Mouse (Mus musculus) forebrain, embryonic 13.5 days (tissue): Measurements from ENCODE around the gene Slc35b4. TPM values are rescaled to one million over a fixed set of nuclear protein-coding genes. Genes with fewer than 3 reads are reported as not detected.

Experiments
- ATAC-seq: fragments of 200-750 bp; cut with Nextera tagmentation; 2 replicates; pipeline ENCODE4 v1.8.0; 2017
- H3K27ac ChIP-seq: fragments of 300-500 bp; sonication (generic); 2 replicates; pipeline ENCODE4 v1.5.1; 2015; ENCODE audit warnings: inconsistent platforms, mild to moderate bottlenecking, moderate library complexity
- H3K27me3 ChIP-seq: fragments of 300-500 bp; sonication (generic); 2 replicates; pipeline ENCODE4 v1.6.1; 2015; ENCODE audit warnings: mild to moderate bottlenecking, inconsistent platforms
- H3K36me3 ChIP-seq: fragments of 300-500 bp; sonication (generic); 2 replicates; pipeline ENCODE4 v1.6.1; 2015; ENCODE audit warnings: mild to moderate bottlenecking, inconsistent platforms; ENCODE audit not compliant: poor library complexity, severe bottlenecking
- H3K4me1 ChIP-seq: fragments of 300-500 bp; sonication (generic); 2 replicates; pipeline ENCODE4 v1.6.1; 2015; ENCODE audit warnings: inconsistent platforms
- H3K4me2 ChIP-seq: fragments of 300-500 bp; sonication (generic); 2 replicates; pipeline ENCODE4 v1.6.1; 2015; ENCODE audit warnings: inconsistent platforms, mild to moderate bottlenecking, moderate library complexity
- H3K4me3 ChIP-seq: fragments of 300-500 bp; sonication (generic); 2 replicates; pipeline ENCODE4 v1.5.1; 2015; ENCODE audit warnings: mild to moderate bottlenecking, inconsistent platforms
- H3K9ac ChIP-seq: fragments of 300-500 bp; sonication (generic); 2 replicates; pipeline ENCODE4 v1.6.1; 2015; ENCODE audit warnings: mild to moderate bottlenecking, inconsistent platforms
- H3K9me3 ChIP-seq: fragments of 300-500 bp; sonication (generic); replicated peaks from 2 replicates; pipeline ENCODE4 v1.6.1; 2016; ENCODE audit warnings: inconsistent platforms
- WGBS: fragments of 180-500 bp; shearing (Covaris S2); methylation state at CpG from one replicate; pipeline ENCODE4 v1.1.7; 2015; 5-methylcytosine and 5-hydroxymethylcytosine counted together
- polyA plus RNA-seq: library from polyadenylated mRNA; unstranded; fragments of >200 nt; fragmentation: Nextera tagmentation; extraction: Ambion mirVana; gene quantifications from 2 replicates; pipeline ENCODE4 v1.2.1, GENCODE M21; 2015

Gene Slc35b4
- polyA plus RNA-seq, 1 experiment from 2014 or later, result 37.9 TPM

GRCm38 (mm10) chr6:34187273-34187863 is 10.5 kb upstream of the Slc35b4 start:
- WGBS, result 14% methylated on average over 2 of the region's 2 CpGs
- Histone ChIP-seq H3K4me2 (no peak overlapping the region), H3K4me3 (no peak overlapping the region), H3K36me3 (no peaks in the 10 kb centered on the region), H3K9me3 (no peaks in the 10 kb centered on the region), H3K27ac (no peak overlapping the region), H3K4me1 (0 out of 2 replicates have a peak, but pooled peaks cover 2% of the 10 kb centered on the region), H3K9ac (no peak overlapping the region), H3K27me3 (no peaks in the 10 kb centered on the region)
- no peak for ATAC-seq

DNA sequence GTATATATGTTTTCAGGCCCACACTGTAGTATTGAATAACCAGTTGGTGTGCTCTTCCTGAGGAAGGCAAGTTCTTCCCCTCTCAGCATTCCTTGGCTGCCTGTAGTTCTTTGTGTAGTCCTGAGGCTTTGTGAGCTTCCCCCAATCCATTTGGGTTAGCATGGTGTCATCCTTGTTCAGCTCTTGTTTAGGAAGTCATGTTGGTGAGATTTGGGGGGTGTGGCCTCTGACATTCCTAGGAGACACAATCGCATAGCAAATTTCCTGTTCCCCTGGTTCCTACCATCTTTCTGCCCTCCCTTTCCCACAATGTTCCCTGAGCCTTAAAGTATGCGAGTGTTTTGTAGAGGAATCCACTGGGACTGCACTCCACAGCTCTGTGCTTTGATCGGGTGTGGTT is 6.4 kb upstream of the Slc35b4 start:
- Histone ChIP-seq H3K27ac (no peak overlapping the region), H3K27me3 (no peaks in the 10 kb centered on the region), H3K4me2 (no peak overlapping the region), H3K9me3 (no peaks in the 10 kb centered on the region), H3K36me3 (no peaks in the 10 kb centered on the region), H3K4me3 (no peak overlapping the region), H3K9ac (no peak overlapping the region), H3K4me1 (0 out of 2 replicates have a peak, but pooled peaks cover 2% of the 10 kb centered on the region)
- 93% methylated on average over 3 of the region's 3 CpGs for WGBS
- no peak for ATAC-seq

DNA sequence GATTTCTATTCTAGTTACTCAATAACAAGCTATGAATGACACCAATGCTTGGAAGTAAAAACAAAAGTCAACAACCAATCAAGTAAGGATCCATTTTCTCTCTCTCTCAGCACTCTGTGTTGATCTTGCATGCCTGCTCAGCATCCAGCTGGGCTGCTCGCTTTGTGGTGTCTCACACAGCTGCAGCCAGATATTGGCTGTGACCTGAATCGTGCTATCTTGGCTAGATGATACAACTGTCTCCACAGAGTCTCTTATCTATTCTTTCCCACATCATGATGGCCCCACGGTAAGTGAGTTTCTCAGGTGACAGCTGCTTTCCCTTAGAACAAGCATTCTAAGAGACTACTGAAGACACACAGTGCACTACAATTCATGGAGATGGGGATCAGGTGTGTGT is 5.0 kb upstream of the Slc35b4 start:
- no peak for ATAC-seq
- no peak overlapping the region for H3K4me2 ChIP-seq
- H3K36me3 ChIP-seq, result no peaks in the 10 kb centered on the region
- no peaks in the 10 kb centered on the region; the same call in 1 of the 2 replicates for H3K4me1 ChIP-seq
- H3K9me3 ChIP-seq, result no peaks in the 10 kb centered on the region
- H3K4me3 ChIP-seq, result no peak overlapping the region
- no peaks in the 10 kb centered on the region for H3K27me3 ChIP-seq
- no peak overlapping the region for H3K27ac ChIP-seq
- WGBS, result 87% methylated on average over 3 of the region's 3 CpGs
- no peak overlapping the region for H3K9ac ChIP-seq

GRCm38 (mm10) chr6:34179911-34180310 is 3.0 kb upstream of the Slc35b4 start:
- H3K4me3 ChIP-seq, result no peak overlapping the region
- H3K27ac ChIP-seq, result no peak overlapping the region
- no peaks in the 10 kb centered on the region for H3K36me3 ChIP-seq
- no peak for ATAC-seq
- H3K27me3 ChIP-seq, result no peaks in the 10 kb centered on the region
- H3K9ac ChIP-seq, result no peak overlapping the region
- peaks cover 13% of the 10 kb centered on the region for H3K4me1 ChIP-seq
- H3K9me3 ChIP-seq, result no peaks in the 10 kb centered on the region
- WGBS, result 78% methylated on average over 4 of the region's 4 CpGs
- no peak overlapping the region for H3K4me2 ChIP-seq

DNA sequence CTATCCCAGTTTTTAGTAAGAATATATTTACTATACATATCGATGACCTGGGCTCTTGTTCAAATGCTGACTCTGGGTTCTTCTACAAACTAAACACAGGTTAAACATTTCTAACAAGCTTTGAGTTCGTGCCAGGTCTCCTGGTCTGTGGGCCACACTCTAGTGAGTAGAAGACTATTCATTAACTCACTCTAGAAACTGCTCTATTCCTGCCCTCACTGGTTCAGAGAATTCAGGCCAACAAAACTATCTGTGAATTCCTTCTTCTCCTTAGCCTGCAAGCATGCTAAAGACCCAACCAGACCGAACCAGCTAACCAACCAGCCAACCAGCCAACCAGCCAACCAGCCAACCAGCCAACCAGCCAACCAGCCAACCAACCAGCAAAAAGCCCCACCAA is 2.1 kb upstream of the Slc35b4 start:
- ATAC-seq, result no peak

DNA sequence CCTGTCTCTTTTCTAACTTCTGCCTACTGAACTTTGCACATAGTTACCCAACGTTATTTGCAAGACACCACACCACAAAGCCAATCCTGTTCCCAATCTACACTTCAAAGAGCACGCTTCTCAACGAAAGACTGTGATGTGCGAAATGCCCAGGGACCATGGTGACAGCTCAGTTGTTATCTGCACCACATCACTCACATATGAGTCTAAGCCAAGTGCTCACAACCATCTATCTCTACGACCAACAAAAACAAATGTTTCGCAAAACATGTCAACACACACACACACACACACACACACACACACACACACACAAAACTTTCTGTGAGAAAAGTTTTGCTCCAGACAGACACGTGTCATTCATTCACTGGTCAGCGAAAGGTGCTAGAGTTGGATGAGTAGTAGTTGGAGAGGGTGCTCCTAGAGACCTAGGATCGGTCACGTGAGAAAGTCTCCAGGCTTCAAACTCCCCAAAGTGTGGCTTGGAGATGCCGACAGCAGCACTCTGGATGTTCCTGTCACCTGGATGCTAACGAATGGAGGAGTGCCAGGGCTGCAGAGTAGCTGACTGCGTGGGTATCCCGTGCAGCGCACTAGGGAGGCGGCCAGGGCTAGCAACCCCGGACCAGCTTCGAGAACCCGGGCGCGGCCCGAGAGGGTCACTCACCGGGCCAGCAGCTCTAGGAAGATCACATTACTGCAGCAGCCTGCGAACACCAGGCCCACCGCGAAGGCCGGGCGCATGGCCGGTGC is 624 bp downstream of the Slc35b4 start:
- peaks cover 5% of the 10 kb centered on the region; the same call in 1 of the 2 replicates for H3K36me3 ChIP-seq
- ATAC-seq, result peak; percentile 83
- WGBS, result 3% methylated on average over 23 of the region's 29 CpGs
- peak overlapping the region; percentile 82 for H3K4me3 ChIP-seq
- H3K27ac ChIP-seq, result peak overlapping the region; percentile 60
- no peaks in the 10 kb centered on the region for H3K9me3 ChIP-seq
- peaks cover 13% of the 10 kb centered on the region for H3K4me1 ChIP-seq
- peak overlapping the region; percentile 87 for H3K9ac ChIP-seq
- H3K4me2 ChIP-seq, result peak overlapping the region; percentile 80
- H3K27me3 ChIP-seq, result no peaks in the 10 kb centered on the region

More for the DNA sequence above, 2.1 kb upstream of the Slc35b4 start:
- 83% methylated on average over 3 of the region's 3 CpGs for WGBS
- Histone ChIP-seq H3K27ac (no peak overlapping the region), H3K9ac (no peak overlapping the region), H3K4me2 (no peak overlapping the region), H3K9me3 (no peaks in the 10 kb centered on the region), H3K4me1 (peaks cover 13% of the 10 kb centered on the region), H3K27me3 (no peaks in the 10 kb centered on the region), H3K4me3 (no peak overlapping the region), H3K36me3 (no peaks in the 10 kb centered on the region)

DNA sequence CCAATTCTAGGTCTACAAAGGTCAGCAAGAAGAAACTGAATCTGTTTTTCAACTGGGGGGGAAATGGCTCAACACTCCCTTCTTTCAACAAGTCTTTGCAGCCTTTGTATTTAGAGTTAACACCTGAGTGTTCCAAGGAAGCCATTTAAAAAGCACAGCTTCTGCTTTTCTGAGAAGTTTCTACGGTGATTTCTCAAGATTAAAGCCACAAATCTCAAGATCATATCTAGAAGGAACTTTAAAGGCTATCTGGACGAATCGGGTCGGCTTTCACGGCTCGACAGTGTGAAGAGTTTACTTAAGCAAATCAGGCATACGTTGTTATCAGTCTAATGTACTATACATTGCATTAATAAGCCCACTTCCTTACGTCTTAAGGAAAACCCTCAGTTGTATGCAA is 2.2 kb downstream of the Slc35b4 start:
- 93% methylated on average over 8 of the region's 8 CpGs for WGBS
- Histone ChIP-seq H3K4me3 (no peak overlapping the region), H3K4me1 (peaks cover 13% of the 10 kb centered on the region), H3K9me3 (no peaks in the 10 kb centered on the region), H3K36me3 (peaks cover 13% of the 10 kb centered on the region; the same call in 1 of the 2 replicates), H3K27ac (no peak overlapping the region), H3K4me2 (no peak overlapping the region), H3K9ac (no peak overlapping the region), H3K27me3 (no peaks in the 10 kb centered on the region)
- ATAC-seq, result no peak

DNA sequence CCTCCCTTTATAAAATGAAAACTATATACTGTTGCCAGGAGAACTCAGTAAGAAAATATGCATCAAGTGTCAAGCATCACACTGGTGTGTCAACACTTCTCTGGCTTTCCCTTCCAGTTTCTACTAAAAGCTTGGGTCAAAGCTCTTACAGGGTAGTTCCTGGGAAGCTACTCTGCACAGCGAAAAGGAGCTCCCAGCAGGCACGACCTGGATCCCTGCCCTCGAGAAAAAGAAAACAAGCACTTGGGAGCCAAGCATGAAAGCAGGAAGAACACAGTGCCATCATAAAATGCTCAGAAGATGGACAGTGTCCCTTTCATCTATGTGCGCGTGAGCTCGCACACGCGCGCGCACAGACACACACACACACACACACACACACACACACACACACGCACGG is 3.7 kb downstream of the Slc35b4 start:
- no peak for ATAC-seq
- H3K9ac ChIP-seq, result no peak overlapping the region

DNA sequence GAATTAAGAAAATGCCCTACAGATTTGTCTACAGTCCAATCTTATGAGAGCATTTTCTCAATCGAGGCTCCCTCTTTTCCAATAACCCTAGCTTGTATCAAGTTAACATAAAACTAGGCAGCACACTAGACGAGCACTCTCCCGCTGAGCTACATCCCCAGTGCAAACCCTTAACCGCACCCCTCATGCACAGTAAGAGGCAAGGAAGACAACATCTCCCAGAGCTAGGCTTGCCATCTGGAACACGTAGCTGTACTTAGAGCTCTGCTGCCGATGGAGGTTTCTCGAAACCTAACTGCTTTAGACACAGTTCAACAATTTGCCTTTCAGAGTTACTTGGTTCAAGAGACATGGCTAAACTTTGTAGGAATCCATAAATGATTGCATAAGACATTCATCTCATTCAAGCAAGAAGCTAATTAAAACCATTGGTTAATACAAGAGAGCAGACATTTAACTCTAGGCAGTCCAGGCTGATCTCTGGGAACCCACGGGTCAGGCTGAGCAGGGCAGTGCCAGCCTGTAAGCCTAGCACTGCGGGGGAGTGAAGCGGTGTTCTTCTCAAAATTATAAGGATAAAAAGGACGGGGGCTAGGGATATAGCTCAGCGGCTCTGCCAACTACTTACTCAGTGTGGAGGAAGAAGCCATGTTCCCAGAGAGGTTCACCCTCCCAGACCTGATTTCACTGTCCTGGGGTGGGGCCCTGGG is 5.0 kb downstream of the Slc35b4 start:
- H3K27me3 ChIP-seq, result no peaks in the 10 kb centered on the region
- no peak overlapping the region for H3K9ac ChIP-seq
- H3K4me3 ChIP-seq, result no peak overlapping the region
- H3K9me3 ChIP-seq, result no peaks in the 10 kb centered on the region
- WGBS, result 92% methylated on average over 12 of the region's 12 CpGs
- H3K27ac ChIP-seq, result no peak overlapping the region
- H3K36me3 ChIP-seq, result peaks cover 31% of the 10 kb centered on the region
- H3K4me2 ChIP-seq, result no peak overlapping the region
- no peak for ATAC-seq
- peaks cover 13% of the 10 kb centered on the region for H3K4me1 ChIP-seq

More for the DNA sequence above, 3.7 kb downstream of the Slc35b4 start:
- no peak overlapping the region for H3K4me3 ChIP-seq
- WGBS, result 92% methylated on average over 10 of the region's 12 CpGs
- no peak overlapping the region for H3K4me2 ChIP-seq
- H3K9me3 ChIP-seq, result no peaks in the 10 kb centered on the region
- H3K36me3 ChIP-seq, result peaks cover 23% of the 10 kb centered on the region
- no peaks in the 10 kb centered on the region for H3K27me3 ChIP-seq
- no peak overlapping the region for H3K27ac ChIP-seq
- peaks cover 13% of the 10 kb centered on the region for H3K4me1 ChIP-seq

GRCm38 (mm10) chr6:34170844-34171494 is 5.9 kb downstream of the Slc35b4 start:
- no peak overlapping the region for H3K4me3 ChIP-seq
- no peak overlapping the region for H3K27ac ChIP-seq
- 90% methylated on average over 7 of the region's 7 CpGs for WGBS
- no peak for ATAC-seq
- H3K4me2 ChIP-seq, result no peak overlapping the region
- H3K36me3 ChIP-seq, result peaks cover 41% of the 10 kb centered on the region
- peaks cover 7% of the 10 kb centered on the region for H3K4me1 ChIP-seq
- no peaks in the 10 kb centered on the region for H3K27me3 ChIP-seq
- H3K9ac ChIP-seq, result no peak overlapping the region
- no peaks in the 10 kb centered on the region for H3K9me3 ChIP-seq

GRCm38 (mm10) chr6:34168834-34169233 is 8.1 kb downstream of the Slc35b4 start:
- H3K4me3 ChIP-seq, result no peak overlapping the region

DNA sequence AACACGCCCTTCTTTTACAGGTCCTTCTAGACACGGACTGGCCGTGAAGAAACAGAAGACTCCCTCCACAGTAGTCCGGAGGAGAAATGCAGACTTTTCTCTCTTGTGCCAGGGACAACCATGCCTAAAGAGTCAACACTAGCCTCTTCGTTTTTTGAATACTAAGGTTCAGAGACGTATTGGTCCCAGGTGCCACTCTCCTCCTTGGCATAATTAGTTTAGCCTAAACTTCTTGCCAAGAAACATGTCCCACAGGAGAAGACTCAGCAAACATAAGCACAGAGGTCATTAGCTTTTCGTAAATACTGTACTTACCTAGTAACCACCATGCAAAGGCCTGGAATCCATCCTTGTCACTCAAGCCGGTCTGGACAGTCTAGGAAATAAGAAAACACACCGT is 13.9 kb downstream of the Slc35b4 start:
- Histone ChIP-seq H3K4me1 (no peaks in the 10 kb centered on the region), H3K36me3 (peaks cover 90% of the 10 kb centered on the region), H3K27me3 (no peaks in the 10 kb centered on the region), H3K9ac (no peak overlapping the region), H3K4me3 (no peak overlapping the region), H3K4me2 (no peak overlapping the region), H3K27ac (no peak overlapping the region), H3K9me3 (no peaks in the 10 kb centered on the region)
- 90% methylated on average over 9 of the region's 9 CpGs for WGBS
- no peak for ATAC-seq

More at GRCm38 (mm10) chr6:34168834-34169233, 8.1 kb downstream of the Slc35b4 start:
- H3K4me1 ChIP-seq, result no peaks in the 10 kb centered on the region
- peaks cover 59% of the 10 kb centered on the region for H3K36me3 ChIP-seq
- H3K9ac ChIP-seq, result no peak overlapping the region
- no peak overlapping the region for H3K4me2 ChIP-seq
- H3K27me3 ChIP-seq, result no peaks in the 10 kb centered on the region
- WGBS, result 92% methylated on average over 3 of the region's 3 CpGs
- H3K27ac ChIP-seq, result no peak overlapping the region
- no peaks in the 10 kb centered on the region for H3K9me3 ChIP-seq
- ATAC-seq, result no peak
